Mouse (Mus musculus) fat pad, adult 2 months (tissue): ENCODE data around the gene Enkd1.

ENCODE experiments used
- DNase-seq: peaks from one replicate; pipeline ENCODE4 v3.0.0-alpha.2; 2011; ENCODE audit warnings: low read depth, low spot score; ENCODE audit errors: extremely low read depth

Enkd1 gene

DNA sequence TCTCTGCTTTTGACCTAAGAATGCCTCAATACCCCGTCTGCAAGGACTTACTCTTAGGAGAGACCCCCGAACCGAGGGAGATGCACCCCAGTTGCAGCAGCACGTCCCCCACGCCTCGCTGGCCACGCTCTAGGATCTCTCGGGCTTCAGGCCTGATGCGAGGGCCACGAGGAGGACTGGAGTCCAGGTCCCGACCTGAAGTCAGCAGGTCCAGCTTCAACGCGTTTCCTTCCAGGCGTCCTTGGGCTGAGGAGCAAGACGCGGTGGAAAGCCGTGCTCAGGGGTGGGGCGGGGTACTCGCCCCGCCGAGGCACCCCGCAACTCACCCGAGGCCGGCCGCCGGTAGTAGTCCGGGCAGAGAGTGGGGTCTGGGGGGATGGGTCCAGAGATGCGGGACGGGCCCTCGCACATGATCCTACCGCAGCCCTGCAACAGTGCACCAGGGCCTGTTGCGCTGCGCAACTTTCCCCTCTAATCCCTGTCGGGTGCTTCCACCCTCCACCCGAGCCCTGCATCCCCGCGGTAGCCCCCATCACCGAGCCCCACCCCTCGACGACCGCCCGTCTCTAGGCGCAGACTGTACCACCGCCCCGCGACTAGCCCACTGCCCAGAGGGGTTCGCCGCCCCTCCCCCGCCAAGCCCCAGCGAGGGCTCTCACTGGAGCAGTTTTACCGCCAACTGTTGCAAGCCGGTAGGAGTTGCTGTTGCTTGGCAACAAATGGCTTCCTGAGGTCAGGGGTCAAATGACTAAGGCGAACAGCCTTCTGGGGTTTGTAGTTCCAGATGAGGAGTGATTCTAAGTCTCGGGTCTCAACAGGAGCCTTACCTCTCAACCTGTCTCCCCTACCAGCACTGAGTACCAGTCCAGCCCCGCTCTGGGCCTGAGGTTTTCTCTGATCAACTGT, at the start of gene Enkd1, which contains the start of gene 4933405L10Rik:
Gene Enkd1, minus strand, starts transcription at position 713 of the 906 bp plus-strand sequence.
Gene 4933405L10Rik, plus strand, starts transcription at position 158 of the 906 bp plus-strand sequence.
- no peak for DNase-seq

- DNase-seq, result no peak
Measured at GRCm38 (mm10) chr8:105754688-105755087, 46.7 kb upstream of the Enkd1 start.

- DNase-seq, result no peak
Measured at GRCm38 (mm10) chr8:105753916-105754315, 45.9 kb upstream of the Enkd1 start.

GRCm38 (mm10) chr8:105750606-105751005, 42.6 kb upstream of the Enkd1 start:
- peak; percentile 43 for DNase-seq

DNA sequence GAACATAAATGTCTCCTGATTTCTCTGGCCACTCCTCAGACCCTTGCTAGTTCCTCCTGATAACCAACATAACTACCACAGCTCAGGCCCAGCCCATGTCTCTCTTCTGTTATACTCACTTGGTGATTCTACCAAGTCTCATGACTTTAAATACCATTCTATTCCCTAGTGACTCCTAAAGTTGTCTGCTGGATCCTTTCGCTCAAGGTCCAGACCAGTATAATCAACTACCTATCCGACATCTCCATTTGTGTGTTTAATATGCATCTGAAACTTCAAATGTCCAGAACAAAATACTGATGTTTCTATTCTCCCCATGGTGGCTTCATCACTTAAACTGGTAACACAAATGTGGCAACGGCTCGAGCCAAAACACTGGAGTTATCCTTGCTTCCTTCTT, 35.3 kb upstream of the Enkd1 start:
- DNase-seq, result no peak

- DNase-seq, result no peak
Measured at GRCm38 (mm10) chr8:105739216-105739615, 31.2 kb upstream of the Enkd1 start.

GRCm38 (mm10) chr8:105732186-105732585, 24.2 kb upstream of the Enkd1 start:
- no peak for DNase-seq

DNA sequence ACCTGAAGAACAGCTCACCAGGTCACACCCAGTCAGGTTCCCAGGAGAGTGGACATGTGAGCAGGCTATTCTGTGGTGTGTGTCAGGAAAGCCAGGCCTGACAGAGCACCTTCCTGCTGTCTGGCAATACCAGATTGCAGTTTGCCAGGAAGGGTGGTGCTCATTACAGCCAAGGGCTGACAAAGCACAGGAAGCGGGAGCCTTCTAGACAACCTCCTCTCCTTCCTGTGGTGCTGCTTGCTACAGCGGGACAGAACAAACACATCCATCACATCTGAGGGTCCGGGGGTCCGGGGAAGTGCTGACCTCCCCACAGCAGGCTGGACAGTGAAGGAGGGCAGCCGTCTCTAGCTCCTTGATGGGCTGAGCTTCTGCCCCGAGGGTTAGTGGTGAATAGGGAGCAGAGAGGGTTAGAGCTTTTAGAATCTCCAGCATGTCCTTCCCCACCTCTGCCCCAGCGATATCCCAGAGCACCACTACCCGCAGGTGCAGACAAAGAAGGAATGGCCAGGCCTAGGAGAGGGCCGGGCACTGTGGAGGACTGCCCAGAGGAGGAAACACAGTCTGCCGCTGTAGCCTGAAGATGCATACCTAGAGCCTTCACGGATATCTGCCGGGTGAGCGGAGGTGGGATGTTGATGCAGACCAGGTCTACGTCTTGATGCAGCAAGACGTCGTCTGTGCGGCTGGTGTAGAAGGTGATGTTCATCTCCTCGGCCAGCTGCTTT, 19.6 kb upstream of the Enkd1 start:
- no peak for DNase-seq

DNA sequence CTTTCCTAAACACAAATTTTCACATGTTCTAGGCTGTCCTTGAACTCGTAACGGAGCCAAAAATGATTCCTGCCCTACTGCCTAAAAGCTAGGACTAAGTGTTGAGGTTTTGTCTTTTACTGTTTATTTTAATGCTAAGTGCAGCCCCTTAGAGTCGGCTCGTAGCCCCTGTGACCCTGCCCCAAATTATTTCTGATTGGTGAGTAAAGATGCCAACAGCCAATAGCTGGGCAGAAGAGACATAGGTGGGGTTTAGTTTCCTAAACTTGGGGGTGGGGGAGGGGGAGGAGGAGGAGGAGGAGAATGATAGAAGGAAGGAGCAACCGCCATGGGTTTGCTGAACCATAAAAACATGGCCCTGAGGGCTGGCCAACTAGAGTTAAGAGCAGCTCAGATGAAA, 17.7 kb upstream of the Enkd1 start:
- no peak for DNase-seq

DNA sequence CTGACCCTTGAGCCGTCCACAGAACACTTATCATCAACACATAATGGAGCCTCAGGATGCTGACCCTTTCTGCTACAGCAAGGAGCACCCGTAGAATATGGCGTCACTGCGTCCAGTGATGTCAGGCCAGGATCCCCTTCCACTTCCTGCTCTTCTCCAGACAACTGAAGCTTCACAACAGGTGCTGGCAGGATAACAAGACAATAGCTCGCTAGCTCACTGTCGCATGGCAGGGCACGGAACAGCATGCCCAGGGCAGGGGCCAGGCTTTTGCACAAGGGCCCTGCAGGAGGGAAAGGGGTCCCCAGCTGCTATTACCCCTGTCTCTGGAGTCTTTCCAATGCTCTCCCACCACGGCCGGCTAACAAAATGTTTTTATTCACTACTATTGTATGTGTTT, 14.9 kb upstream of the Enkd1 start:
- no peak for DNase-seq

GRCm38 (mm10) chr8:105719637-105720036, 11.6 kb upstream of the Enkd1 start:
- no peak for DNase-seq

DNA sequence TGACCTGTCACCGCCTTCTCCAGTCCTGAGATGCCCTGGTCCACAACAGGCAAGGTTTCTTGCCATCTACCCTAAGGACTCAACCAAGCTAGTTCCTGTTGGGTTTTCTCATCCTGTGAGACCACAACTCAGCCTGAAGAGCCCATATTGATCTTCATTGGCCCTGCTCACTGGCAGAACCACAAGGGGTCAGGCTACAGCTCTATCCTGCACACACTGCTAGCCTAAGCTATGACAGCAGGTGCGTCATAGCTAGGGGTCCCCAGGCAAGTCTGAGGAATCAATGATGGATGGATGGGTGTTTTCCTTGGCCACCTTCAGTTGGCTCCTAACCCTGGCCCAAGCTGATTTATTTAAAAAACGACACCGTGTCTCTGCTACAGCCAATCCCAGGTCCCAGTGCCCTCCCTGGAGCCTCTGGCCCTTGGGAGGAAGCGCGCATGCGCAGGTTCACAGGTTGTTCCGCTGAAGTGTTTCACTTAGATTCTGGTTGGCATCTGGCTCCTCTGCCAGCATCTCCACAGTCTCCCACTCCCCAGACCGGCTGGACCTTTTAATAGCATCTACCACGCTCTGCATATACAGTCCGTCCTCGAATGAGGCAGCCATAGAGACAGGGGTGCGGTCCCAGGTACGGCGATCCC, 8.4 kb upstream of the Enkd1 start:
- no peak for DNase-seq

- no peak for DNase-seq
Measured at GRCm38 (mm10) chr8:105715042-105715441, 7.0 kb upstream of the Enkd1 start.

DNA sequence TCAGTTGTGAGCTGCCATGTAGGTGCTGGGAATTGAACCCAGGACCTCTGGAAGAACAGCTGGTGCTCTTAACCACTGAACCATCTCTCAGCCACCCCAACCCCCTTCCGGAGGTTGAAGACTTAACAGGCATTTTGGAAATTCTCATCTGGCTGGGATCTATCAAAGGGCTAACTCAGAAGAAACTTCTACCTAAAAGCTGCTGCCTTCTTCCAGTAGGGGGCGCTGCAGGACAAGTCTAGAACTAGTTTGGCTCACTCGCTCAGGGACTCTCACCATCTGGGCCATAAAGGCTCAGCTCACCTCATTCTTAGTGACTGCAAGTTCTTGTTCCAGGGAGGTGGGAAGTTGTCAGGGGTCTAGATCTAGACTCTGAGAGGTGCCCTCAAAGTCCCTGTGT, 6.1 kb upstream of the Enkd1 start:
- DNase-seq, result no peak

- no peak for DNase-seq
Measured at GRCm38 (mm10) chr8:105712286-105712685, 4.3 kb upstream of the Enkd1 start.

DNA sequence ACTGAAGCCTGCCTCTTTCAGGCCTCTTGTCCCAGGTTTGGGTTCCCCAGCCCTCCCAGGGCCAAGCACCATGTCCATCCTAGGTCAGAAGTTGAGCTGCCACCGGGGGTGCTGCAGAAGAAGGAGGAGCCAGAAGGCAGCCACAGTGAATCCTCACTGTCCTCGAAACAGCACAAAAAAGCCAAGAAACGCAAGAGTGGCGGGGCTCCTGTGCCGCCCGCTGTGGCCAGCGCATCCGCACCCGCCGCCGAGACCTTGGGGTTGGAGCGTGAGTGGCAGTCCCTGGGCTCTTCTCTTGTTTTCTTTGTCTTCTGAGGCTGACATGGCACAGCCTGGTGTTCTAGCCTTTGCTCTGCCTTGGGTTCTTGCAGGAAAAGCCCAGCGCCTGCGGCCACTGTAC, 1.3 kb upstream of the Enkd1 start:
- DNase-seq, result no peak

DNA sequence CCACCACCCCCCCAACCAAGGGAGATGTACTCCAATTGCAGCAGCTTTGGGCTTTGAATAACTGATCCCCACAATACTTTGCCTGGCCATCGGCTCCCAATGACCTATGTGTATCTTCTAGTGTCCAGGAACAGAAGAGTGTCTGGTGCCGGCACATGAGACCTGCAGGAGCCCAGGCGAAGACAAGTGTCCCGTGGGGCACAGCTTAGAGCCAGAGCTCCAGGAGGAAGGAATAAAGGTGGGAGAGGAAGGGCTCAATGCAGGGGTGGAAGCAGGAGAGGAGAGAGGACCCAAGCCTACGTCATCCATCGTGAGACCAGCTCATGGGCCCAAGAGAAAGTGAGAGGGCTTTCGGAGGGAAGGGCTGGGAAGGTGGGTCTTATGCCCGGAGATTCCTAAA, 665 bp upstream of the Enkd1 start:
- DNase-seq, result no peak

- no peak for DNase-seq
Measured at GRCm38 (mm10) chr8:105706426-105706825, 1.6 kb downstream of the Enkd1 start.

GRCm38 (mm10) chr8:105704955-105705354, 3.1 kb downstream of the Enkd1 start:
- no peak for DNase-seq

DNA sequence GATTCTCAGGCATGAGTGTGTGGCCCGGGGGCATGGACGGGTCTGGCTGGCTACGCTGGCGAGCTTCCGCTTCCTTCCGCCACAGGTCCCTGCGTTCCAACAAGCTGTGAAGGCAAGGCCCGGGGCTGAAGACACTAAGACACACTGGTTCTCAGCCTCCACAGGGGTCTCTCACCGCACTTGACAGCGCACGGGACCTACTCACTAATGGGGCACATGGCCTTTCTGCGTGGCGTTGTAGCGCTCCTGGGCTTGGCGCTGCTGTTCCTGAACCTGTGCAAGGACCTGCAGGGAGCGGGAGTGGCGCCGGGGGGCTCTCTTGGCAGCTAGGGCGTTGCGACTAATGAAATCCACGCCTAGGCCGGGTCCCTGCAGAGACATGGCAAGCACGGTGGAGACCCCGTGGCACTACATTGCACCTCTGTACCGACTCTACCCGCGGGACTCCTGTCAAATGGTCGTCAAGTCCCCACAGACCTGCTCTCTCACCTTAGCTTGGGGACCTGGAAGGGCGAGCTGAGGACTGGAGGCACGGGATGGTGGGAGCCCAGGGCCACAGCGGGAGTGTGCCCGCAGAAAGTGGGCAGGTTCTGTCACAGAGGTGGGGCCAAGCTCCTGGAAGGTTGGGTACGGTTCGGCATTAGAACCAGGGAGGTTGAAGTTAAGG, 3.7 kb downstream of the Enkd1 start:
- no peak for DNase-seq
